Mouse (Mus musculus) lung, postnatal 0 days (tissue): ENCODE measurements around the gene Tubg1. TPM values are rescaled to one million over a fixed set of nuclear protein-coding genes. Genes with fewer than 3 reads are reported as not detected.

Experiments
- ATAC-seq: fragments of 200-750 bp; cut with Nextera tagmentation; 2 replicates; pipeline ENCODE4 v1.8.0; 2017; ENCODE audit warnings: moderate library complexity
- DNase-seq: peaks from one replicate; pipeline ENCODE4 v3.0.0-alpha.2; 2016; ENCODE audit warnings: low spot score
- H3K27ac ChIP-seq: fragments of 300-500 bp; sonication (generic); 2 replicates; pipeline ENCODE4 v1.5.1; 2014; ENCODE audit warnings: antibody characterized with exemption, mild to moderate bottlenecking, low read length, mixed read lengths
- H3K27me3 ChIP-seq: fragments of 300-500 bp; sonication (generic); replicated peaks from 2 replicates; pipeline ENCODE4 v1.6.1; 2014; ENCODE audit warnings: low read length, mixed read lengths; ENCODE audit not compliant: insufficient read depth
- H3K36me3 ChIP-seq: fragments of 300-500 bp; sonication (generic); 2 replicates; pipeline ENCODE4 v1.6.1; 2014; ENCODE audit warnings: low read length, mixed read lengths; ENCODE audit not compliant: insufficient read depth
- H3K4me1 ChIP-seq: fragments of 300-500 bp; sonication (generic); 2 replicates; pipeline ENCODE4 v1.6.1; 2014; ENCODE audit warnings: antibody characterized with exemption, low read depth, low read length, mixed read lengths; ENCODE audit not compliant: insufficient read depth
- H3K4me2 ChIP-seq: fragments of 300-500 bp; sonication (generic); replicated peaks from 2 replicates; pipeline ENCODE4 v1.6.1; 2014; ENCODE audit warnings: low read depth, mild to moderate bottlenecking, low read length, moderate library complexity, mixed read lengths
- H3K4me3 ChIP-seq: fragments of 300-500 bp; sonication (generic); 2 replicates; pipeline ENCODE4 v1.5.1; 2014; ENCODE audit warnings: low read depth, low read length
- H3K9ac ChIP-seq: fragments of 300-500 bp; sonication (generic); replicated peaks from 2 replicates; pipeline ENCODE4 v1.6.1; 2014; ENCODE audit warnings: low read depth, mild to moderate bottlenecking
- H3K9me3 ChIP-seq: fragments of 300-500 bp; sonication (generic); 2 replicates; pipeline ENCODE4 v1.6.1; 2016; ENCODE audit warnings: low read length, mixed read lengths
- CTCF ChIP-seq: IDR thresholded peaks from 2 replicates; pipeline ENCODE4 v1.5.1; 2016; ENCODE audit warnings: antibody characterized with exemption, mild to moderate bottlenecking
- EP300 ChIP-seq: IDR thresholded peaks from 2 replicates; pipeline ENCODE4 v1.6.1; 2016; ENCODE audit warnings: antibody characterized with exemption, mild to moderate bottlenecking, control low read depth
- WGBS: fragments of 180-500 bp; shearing (Covaris S2); extraction: QIAGEN DNeasy Blood & Tissue Kit; methylation state at CpG from one replicate; pipeline ENCODE4 v1.1.7; 2014; 5-methylcytosine and 5-hydroxymethylcytosine counted together
- polyA plus RNA-seq: library from polyadenylated mRNA; unstranded; fragments of >200 nt; fragmentation: Nextera tagmentation; extraction: Ambion mirVana; gene quantifications from 2 replicates; pipeline ENCODE4 v1.2.1, GENCODE M21; 2015

Tubg1 gene
- polyA plus RNA-seq, 1 experiment from 2014 or later: 25.8 TPM

GRCm38 (mm10) chr11:101170811-101171610 is 51.3 kb downstream of the Tubg1 start, which contains the start of gene Plekhh3:
TSS of gene Plekhh3 (minus strand) at chr11:101171351.
- peak within 1 kb of the TSS; percentile 74 for H3K9ac ChIP-seq
- peak; percentile 92 for ATAC-seq
- no peaks in the 10 kb centered on the region for H3K9me3 ChIP-seq
- peaks cover 7% of the 10 kb centered on the region for H3K36me3 ChIP-seq
- H3K27me3 ChIP-seq: peaks cover 5% of the 10 kb centered on the region
- H3K27ac ChIP-seq: peak within 1 kb of the TSS; percentile 95
- WGBS: under 1% methylated on average over 34 of the region's 50 CpGs
- peak; percentile 99 for DNase-seq
- peak within 1 kb of the TSS; percentile 68 for H3K4me3 ChIP-seq
- H3K4me2 ChIP-seq: peak within 1 kb of the TSS; percentile 75
- H3K4me1 ChIP-seq: peaks cover 34% of the 10 kb centered on the region
- TF ChIP-seq EP300: no peak
- peak; percentile 27; the same call in 1 of the 2 replicates for TF ChIP-seq CTCF

- peak overlapping the region; percentile 74 for H3K27ac ChIP-seq
- peaks cover 34% of the 10 kb centered on the region for H3K4me1 ChIP-seq
- H3K9me3 ChIP-seq: no peaks in the 10 kb centered on the region
- H3K4me2 ChIP-seq: peak overlapping the region; percentile 57
- WGBS: under 1% methylated on average over 31 of the region's 31 CpGs
- TF ChIP-seq EP300 (no peak), CTCF (peak; percentile 20; the same call in 1 of the 2 replicates)
- peaks cover 7% of the 10 kb centered on the region for H3K36me3 ChIP-seq
- DNase-seq (peak; percentile 92), ATAC-seq (peak; percentile 60)
- peak overlapping the region; percentile 68 for H3K4me3 ChIP-seq
- peaks cover 5% of the 10 kb centered on the region for H3K27me3 ChIP-seq
- H3K9ac ChIP-seq: no peak overlapping the region
These were observed 52.1 kb downstream of the Tubg1 start for GRCm38 (mm10) chr11:101171721-101172433.

GRCm38 (mm10) chr11:101172434-101172815 is 52.7 kb downstream of the Tubg1 start:
- peaks cover 34% of the 10 kb centered on the region for H3K4me1 ChIP-seq
- H3K9me3 ChIP-seq: no peaks in the 10 kb centered on the region
- peaks cover 5% of the 10 kb centered on the region for H3K27me3 ChIP-seq
- ATAC-seq: no peak
- no peak for DNase-seq
- H3K9ac ChIP-seq: no peak overlapping the region
- 3% methylated on average over 5 of the region's 5 CpGs for WGBS
- H3K4me2 ChIP-seq: peak overlapping the region; percentile 57
- H3K4me3 ChIP-seq: peak overlapping the region; percentile 68
- peak overlapping the region; percentile 74 for H3K27ac ChIP-seq
- TF ChIP-seq CTCF (no peak), EP300 (no peak)
- H3K36me3 ChIP-seq: peaks cover 5% of the 10 kb centered on the region

- Histone ChIP-seq H3K4me3 (no peak overlapping the region), H3K27ac (peak overlapping the region; percentile 76; the same call in 1 of the 2 replicates), H3K4me2 (peak overlapping the region; percentile 68), H3K36me3 (no peaks in the 10 kb centered on the region), H3K27me3 (peaks cover 5% of the 10 kb centered on the region), H3K9me3 (no peaks in the 10 kb centered on the region), H3K9ac (no peak overlapping the region), H3K4me1 (peaks cover 34% of the 10 kb centered on the region)
- DNase-seq (peak; percentile 62), ATAC-seq (no peak)
- 7% methylated on average over 11 of the region's 11 CpGs for WGBS
- TF ChIP-seq CTCF (no peak), EP300 (peak; percentile 20; the same call in 1 of the 2 replicates)
These were observed 53.4 kb downstream of the Tubg1 start for GRCm38 (mm10) chr11:101173112-101173511.

DNA sequence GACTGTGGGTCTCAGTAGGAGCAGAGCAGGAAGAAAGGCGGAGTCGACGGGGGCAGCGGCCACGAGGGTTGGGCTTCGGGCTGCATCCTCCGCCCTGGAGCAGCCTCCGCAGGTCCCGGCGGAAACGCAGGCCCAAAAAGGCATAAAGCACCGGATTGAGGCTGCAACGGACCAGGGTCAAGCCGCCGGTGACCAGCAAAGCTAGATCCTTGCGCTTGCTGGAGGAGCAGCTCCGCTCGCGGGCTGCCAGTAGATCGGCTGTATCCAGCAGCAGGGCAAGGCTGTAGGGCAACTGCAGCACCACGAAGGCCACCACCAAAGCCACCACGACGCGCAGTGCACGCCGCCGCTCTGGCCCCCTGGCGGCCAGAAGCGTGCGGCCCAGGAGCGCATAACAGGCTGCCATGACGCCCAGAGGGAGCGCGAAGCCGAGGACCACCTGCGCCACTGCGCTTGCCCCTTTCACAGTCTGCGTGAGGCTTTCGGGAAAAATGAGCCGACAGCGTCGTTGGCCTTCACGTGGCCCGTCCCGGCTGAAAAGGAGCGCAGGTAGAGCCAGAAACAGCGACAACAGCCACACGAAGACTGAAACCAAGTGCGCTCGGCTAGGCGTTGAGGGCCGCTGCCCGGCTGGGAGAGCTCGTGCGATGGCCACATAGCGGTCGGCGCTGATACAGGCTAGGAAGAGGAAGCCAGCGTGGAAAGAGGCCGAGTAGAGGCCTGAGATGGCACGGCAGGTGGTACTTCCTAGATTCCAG is 54.1 kb downstream of the Tubg1 start:
- H3K9ac ChIP-seq: peak overlapping the region; percentile 10; the same call in 1 of the 2 replicates
- peaks cover 5% of the 10 kb centered on the region for H3K27me3 ChIP-seq
- H3K4me3 ChIP-seq: peak overlapping the region; percentile 28
- ATAC-seq (peak; percentile 53), DNase-seq (peak; percentile 87)
- no peaks in the 10 kb centered on the region for H3K36me3 ChIP-seq
- peak overlapping the region; percentile 68 for H3K4me2 ChIP-seq
- 1% methylated on average over 61 of the region's 61 CpGs for WGBS
- peak overlapping the region; percentile 76 for H3K27ac ChIP-seq
- no peaks in the 10 kb centered on the region for H3K9me3 ChIP-seq
- H3K4me1 ChIP-seq: peaks cover 30% of the 10 kb centered on the region
- TF ChIP-seq EP300: no peak
- peak; percentile 98 for TF ChIP-seq CTCF
